Mouse (Mus musculus) hindlimb bud, embryonic 11.5 days (tissue): ENCODE measurements at regions not wholly inside any gene's neighbourhood (a gene's known extent, or its start where the extent isn't known, plus 50 kb on each side); places are given as distances from the start of the nearest gene placed in this dataset.

Source experiments
- DNase-seq: peaks from one replicate; pipeline ENCODE4 v3.0.0-alpha.2; 2012; ENCODE audit warnings: low read depth, low spot score; ENCODE audit errors: extremely low spot score

DNA sequence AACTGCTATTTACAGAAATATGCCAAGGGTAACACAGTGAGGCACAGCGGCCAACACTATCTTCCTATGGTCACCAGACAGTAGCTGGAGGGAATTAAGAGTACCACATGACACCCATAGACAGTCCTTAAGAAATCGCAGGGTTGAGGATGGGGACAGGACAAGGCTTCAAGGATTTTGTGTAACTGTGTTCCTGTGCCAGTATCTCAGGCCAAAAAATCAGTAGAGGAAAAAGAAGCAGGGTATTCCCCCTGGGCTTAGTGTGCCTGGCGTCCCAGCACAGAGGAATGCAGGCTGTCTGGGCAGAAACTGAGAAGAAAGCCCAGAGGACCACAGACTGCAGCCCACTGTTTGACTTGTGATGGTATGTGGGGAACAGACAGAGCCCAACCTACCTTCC, 147.3 kb downstream of the Ptger3 start:
- DNase-seq, result no peak

DNA sequence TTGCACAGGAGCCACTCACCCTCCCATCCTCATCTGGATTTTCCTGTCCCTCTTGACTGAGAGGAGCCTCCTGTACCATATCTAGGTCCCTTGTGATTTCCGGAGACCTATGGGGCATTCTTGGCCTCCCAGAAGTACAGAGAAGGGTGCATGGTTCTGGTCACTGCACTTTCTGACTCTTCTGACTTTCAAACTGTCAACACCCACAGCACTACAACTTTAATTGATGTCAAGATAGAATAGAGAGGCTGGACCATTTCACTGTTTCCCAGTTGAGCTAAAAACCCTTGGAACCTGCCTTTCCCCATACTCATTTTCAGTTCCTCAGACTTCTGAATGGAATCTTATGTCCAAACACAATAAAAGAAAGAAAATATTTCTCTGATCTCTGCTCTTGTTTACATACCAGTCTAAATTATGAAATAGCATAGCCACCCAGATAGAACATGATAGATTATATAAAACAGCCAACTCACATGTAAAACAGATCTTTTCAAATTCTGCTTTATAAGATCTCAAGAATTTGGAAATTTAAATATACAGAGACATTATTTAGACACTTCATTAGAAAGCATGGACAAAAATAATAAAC, 144.2 kb downstream of the Ptger3 start:
- no peak for DNase-seq

DNA sequence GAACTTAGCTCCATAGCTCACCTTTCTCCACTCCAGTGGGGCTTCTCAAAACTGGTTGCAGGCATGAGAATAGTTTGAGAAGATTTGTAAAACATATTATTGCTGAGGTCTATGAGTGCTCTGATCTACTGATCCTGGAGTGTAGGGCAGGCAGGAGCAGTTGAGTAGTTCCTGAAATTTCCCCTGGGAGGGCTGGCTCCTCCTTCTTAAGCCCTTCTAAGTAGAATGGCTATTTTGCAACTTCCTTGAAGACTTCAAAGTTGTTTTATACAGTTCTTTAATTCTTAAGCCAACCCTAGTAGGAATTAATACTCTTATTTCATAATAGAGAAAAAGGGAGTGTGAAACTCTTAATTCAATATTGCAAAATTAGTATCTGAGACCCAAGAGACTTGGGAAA, 133.3 kb downstream of the Ptger3 start:
- no peak for DNase-seq

DNA sequence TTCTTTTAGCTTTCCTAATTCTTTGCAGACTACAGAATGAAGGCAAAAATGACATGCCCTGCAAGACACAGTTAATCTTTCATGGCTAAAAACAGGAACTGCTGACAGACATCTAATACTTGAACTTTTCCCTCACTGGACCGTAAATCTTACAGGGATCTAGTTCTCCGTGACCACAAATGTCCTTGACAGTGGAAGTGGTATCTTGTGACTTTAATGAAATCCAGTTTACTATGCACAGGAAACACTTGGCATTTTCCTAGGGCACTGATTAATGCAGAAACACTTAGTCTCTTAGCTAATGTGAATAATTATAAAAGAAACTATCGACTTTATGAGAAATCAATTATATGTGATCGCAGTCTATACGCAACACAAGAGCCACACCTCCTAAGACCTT, 131.8 kb downstream of the Ptger3 start:
- DNase-seq, result no peak

DNA sequence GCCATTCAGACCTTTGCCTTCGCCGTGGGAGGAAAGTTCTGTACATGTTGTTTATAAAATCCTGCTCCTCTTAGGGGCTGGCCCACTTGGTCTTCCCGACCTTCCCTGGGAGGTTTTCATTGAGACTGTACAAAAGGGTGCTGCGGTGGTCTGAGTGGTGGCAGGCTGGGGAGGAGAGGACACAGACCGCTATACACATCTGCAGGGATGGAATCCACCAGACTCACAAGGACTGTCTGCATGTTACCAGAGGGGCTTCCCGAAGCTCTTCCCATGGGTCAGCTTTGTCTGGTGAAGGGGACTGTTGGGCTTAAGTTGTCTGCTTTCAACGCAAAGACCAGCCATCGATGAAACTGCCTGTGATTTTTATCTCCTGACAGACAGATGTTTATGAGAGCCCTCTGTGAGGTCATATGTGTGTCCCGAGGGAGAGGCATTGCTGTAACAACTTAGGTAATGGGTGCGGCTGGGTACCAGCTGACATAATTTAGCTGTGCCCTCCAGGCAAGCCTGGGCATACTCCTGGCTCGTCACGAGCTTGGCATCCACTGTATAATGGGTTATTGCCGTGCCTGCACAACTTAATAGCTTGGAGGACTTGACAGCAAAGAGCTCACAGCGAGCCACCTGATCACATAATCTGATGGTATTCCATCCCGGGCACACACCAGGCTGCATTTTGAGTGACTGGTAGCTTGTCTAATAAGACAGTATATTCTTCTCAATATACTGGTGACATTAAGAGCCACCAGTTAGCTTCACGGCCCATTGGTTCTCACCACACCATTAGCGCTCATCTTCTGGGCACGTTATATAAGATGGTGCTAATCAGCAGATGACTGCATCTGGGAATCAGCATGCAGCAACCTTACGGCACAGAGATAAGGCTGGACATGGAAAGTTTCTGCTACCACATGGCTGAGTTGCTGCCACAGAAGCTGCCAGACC, 128.7 kb downstream of the Ptger3 start:
- no peak for DNase-seq
